Mouse (Mus musculus): ENCODE measurements at regions not wholly inside any gene's neighbourhood (a gene's known extent, or its start where the extent isn't known, plus 50 kb on each side); places are given as distances from the start of the nearest gene placed in this dataset.

DNA sequence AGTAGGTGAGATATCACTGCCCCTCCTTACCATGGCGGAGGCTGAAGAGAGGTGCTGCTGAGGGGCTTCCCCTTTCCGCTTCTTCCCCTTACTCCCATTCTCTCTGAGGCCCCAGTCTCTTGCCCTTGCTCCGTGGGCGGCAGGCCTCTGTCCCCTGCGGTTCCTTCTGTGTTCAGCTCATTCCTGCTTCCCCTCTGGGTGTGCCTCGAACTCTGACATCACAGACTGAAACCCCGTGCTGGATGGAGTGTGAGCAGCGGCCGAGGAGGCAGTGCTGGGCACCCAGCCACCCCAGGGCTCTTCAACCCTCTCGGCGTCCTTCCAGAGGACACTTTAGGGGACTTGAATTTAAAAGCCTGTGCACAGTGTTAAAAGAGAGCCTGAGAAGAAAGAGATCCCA, 145.9 kb upstream of the Ubr2 start:
- TF ChIP-seq GATA1 (IDR thresholded peaks at IDR 0.05; ENCODE audit: borderline replicate concordance, low read length) (no peak), CTCF (IDR thresholded peaks at IDR 0.05; ENCODE audit: low read depth, low read length) (no peak), TAL1 (conservative IDR thresholded peaks at IDR 0.05; ENCODE audit: low read depth, low read length) (no peak), GATA2 (IDR thresholded peaks at IDR 0.05; ENCODE audit: borderline replicate concordance, low read depth, low read length) (no peak), POLR2AphosphoS5 (IDR thresholded peaks at IDR 0.05; ENCODE audit: insufficient replicate concordance, low read depth, low read length) (no peak)
- DNase-seq (ENCODE audit: low spot score): no peak
- H3K9me3 ChIP-seq (replicated peaks): no peaks in the 10 kb centered on the region
- no peaks in the 10 kb centered on the region for H3K36me3 ChIP-seq (replicated peaks)
- H3K4me1 ChIP-seq (ENCODE audit: insufficient read depth, low read depth, low read length): 0 out of 2 replicates have a peak, but pooled peaks cover 3% of the 10 kb centered on the region
- no peak overlapping the region for H3K4me3 ChIP-seq (ENCODE audit: low read depth, low read length)
- ATAC-seq (ENCODE audit: extremely low read depth, insufficient number of reproducible peaks, low FRiP score, poor library complexity, severe bottlenecking): no peak
- no peaks in the 10 kb centered on the region for H3K27me3 ChIP-seq (ENCODE audit: insufficient read depth, low read length)

DNA sequence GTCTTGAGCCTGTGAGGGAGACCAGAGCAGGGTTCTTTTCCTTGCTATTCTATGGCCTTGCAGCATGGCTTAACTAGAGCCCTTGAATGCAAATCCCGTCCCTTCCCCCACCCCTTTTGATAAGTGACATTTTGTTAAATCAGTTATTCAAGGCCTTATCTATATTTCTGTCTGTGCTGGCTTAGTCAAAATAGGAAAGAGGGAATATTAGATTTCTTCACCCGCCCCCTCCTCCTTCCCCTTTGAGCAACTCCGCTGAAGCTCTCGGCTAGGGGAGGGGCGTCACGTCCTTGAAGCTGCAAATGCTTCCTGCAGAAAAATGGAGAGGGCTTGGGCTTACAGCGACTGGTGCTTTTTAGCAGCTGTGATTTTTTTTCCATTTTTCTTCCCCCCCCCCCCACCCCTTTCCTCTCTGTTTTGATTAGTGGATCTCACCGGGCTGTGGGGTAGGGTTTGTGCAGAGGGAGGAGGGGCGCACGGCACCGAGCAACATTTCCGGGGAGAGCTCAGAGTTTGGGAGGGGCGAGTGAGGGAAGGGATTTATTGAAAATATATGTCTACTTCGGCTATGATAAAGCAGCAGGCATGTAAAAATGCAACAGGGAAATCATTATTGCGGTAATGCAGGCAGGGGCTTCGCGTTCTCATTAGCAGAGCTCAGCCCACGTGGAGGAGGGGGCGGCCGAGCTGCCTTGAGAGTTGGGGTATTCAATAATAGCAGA, 141.4 kb upstream of the Ubr2 start:
- 0 out of 2 replicates have a peak, but pooled peaks cover 3% of the 10 kb centered on the region for H3K4me1 ChIP-seq (ENCODE audit: insufficient read depth, low read depth, low read length)
- H3K27me3 ChIP-seq (ENCODE audit: insufficient read depth, low read length): no peaks in the 10 kb centered on the region
- DNase-seq (ENCODE audit: low spot score) (no peak), ATAC-seq (ENCODE audit: extremely low read depth, insufficient number of reproducible peaks, low FRiP score, poor library complexity, severe bottlenecking) (no peak)
- no peaks in the 10 kb centered on the region for H3K9me3 ChIP-seq (replicated peaks)
- H3K36me3 ChIP-seq (replicated peaks): no peaks in the 10 kb centered on the region
- no peak overlapping the region for H3K4me3 ChIP-seq (ENCODE audit: low read depth, low read length)
- no peak for TF ChIP-seq CTCF (IDR thresholded peaks at IDR 0.05; ENCODE audit: low read depth, low read length)
- no peak for TF ChIP-seq GATA1 (IDR thresholded peaks at IDR 0.05; ENCODE audit: borderline replicate concordance, low read length)
- no peak for TF ChIP-seq POLR2AphosphoS5 (IDR thresholded peaks at IDR 0.05; ENCODE audit: insufficient replicate concordance, low read depth, low read length)
- no peak for TF ChIP-seq GATA2 (IDR thresholded peaks at IDR 0.05; ENCODE audit: borderline replicate concordance, low read depth, low read length)

DNA sequence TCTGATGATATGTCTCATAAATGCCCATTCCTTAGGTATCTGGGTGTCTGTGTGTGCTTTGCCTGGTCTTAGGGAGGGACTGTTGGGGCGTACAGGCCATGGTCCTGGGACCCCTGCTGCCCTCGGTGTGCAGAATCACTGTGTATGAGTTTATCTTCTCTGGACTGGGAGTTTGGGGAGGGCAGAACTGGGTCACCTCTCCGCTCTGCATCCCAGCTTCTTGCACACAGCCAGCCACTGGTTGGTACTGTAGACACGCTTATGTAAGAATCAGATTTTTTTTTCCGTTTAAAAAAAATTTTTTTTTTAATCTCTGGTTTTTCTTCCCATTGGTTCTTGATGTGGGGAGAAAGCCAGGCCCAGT, 140.8 kb upstream of the Ubr2 start:
- TF ChIP-seq CTCF (IDR thresholded peaks at IDR 0.05; ENCODE audit: low read depth, low read length): no peak
- TF ChIP-seq TAL1 (conservative IDR thresholded peaks at IDR 0.05; ENCODE audit: low read depth, low read length): no peak
- no peak for TF ChIP-seq POLR2AphosphoS5 (IDR thresholded peaks at IDR 0.05; ENCODE audit: insufficient replicate concordance, low read depth, low read length)
- no peak for TF ChIP-seq GATA2 (IDR thresholded peaks at IDR 0.05; ENCODE audit: borderline replicate concordance, low read depth, low read length)
- TF ChIP-seq GATA1 (IDR thresholded peaks at IDR 0.05; ENCODE audit: borderline replicate concordance, low read length): no peak
- H3K4me1 ChIP-seq (ENCODE audit: insufficient read depth, low read depth, low read length): 0 out of 2 replicates have a peak, but pooled peaks cover 2% of the 10 kb centered on the region
- DNase-seq (ENCODE audit: low spot score) (no peak), ATAC-seq (ENCODE audit: extremely low read depth, insufficient number of reproducible peaks, low FRiP score, poor library complexity, severe bottlenecking) (no peak)
- H3K27me3 ChIP-seq (ENCODE audit: insufficient read depth, low read length): no peaks in the 10 kb centered on the region
- H3K9me3 ChIP-seq (replicated peaks): no peaks in the 10 kb centered on the region
- H3K4me3 ChIP-seq (ENCODE audit: low read depth, low read length): no peak overlapping the region
- H3K36me3 ChIP-seq (replicated peaks): no peaks in the 10 kb centered on the region

DNA sequence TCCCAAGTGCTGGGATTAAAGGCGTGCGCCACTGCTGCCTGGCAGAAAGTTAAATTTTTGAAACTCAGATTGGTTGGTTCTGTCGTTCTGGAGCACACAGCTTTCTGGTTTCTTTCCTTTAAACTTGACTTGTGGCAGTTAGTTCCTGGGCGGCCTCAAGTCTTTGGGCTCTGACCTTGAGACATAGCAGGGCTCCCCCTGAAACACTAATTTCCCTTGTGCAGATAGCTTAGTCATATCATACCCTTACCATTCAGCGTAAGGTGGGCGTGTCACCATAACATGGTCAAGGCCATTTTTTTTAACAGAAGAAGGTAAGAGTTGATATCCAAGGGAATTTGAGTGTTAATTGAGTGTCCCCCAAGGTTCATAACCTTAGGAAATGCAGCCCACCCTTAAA, 140.3 kb upstream of the Ubr2 start:
- Histone ChIP-seq H3K4me3 (ENCODE audit: low read depth, low read length) (no peak overlapping the region), H3K4me1 (ENCODE audit: insufficient read depth, low read depth, low read length) (no peaks in the 10 kb centered on the region), H3K36me3 (replicated peaks) (no peaks in the 10 kb centered on the region), H3K27me3 (ENCODE audit: insufficient read depth, low read length) (peaks cover under 1% of the 10 kb centered on the region; the same call in 1 of the 2 replicates), H3K9me3 (replicated peaks) (no peaks in the 10 kb centered on the region)
- no peak for TF ChIP-seq GATA1 (IDR thresholded peaks at IDR 0.05; ENCODE audit: borderline replicate concordance, low read length)
- no peak for TF ChIP-seq GATA2 (IDR thresholded peaks at IDR 0.05; ENCODE audit: borderline replicate concordance, low read depth, low read length)
- TF ChIP-seq POLR2AphosphoS5 (IDR thresholded peaks at IDR 0.05; ENCODE audit: insufficient replicate concordance, low read depth, low read length): no peak
- no peak for TF ChIP-seq TAL1 (conservative IDR thresholded peaks at IDR 0.05; ENCODE audit: low read depth, low read length)
- no peak for TF ChIP-seq CTCF (IDR thresholded peaks at IDR 0.05; ENCODE audit: low read depth, low read length)
- DNase-seq (ENCODE audit: low spot score): no peak
- no peak for ATAC-seq (ENCODE audit: extremely low read depth, insufficient number of reproducible peaks, low FRiP score, poor library complexity, severe bottlenecking)

DNA sequence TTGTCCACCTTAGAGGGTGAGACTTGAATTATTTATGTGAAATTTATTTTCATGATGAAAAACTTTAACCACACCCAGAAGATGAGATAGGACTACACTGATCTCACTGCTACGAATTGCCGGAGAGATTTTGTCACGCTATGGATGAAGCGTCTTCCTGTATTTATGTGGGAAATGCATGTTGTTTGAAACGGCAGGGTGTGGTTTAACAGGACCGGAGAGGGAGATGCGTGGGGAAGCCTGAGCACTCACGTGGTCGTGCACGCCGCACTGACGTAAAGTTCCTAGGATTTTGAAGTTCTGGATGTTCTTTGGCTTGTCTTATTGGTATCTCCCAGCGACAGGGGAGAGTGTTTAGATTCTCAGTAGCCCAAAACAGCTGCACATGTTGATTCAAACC, 139.3 kb upstream of the Ubr2 start:
- Histone ChIP-seq H3K27me3 (ENCODE audit: insufficient read depth, low read length) (peaks cover 2% of the 10 kb centered on the region; the same call in 1 of the 2 replicates), H3K9me3 (replicated peaks) (no peaks in the 10 kb centered on the region), H3K4me1 (ENCODE audit: insufficient read depth, low read depth, low read length) (no peaks in the 10 kb centered on the region), H3K4me3 (ENCODE audit: low read depth, low read length) (no peak overlapping the region), H3K36me3 (replicated peaks) (no peaks in the 10 kb centered on the region)
- ATAC-seq (ENCODE audit: extremely low read depth, insufficient number of reproducible peaks, low FRiP score, poor library complexity, severe bottlenecking): no peak
- no peak for TF ChIP-seq CTCF (IDR thresholded peaks at IDR 0.05; ENCODE audit: low read depth, low read length)
- TF ChIP-seq GATA1 (IDR thresholded peaks at IDR 0.05; ENCODE audit: borderline replicate concordance, low read length): no peak
- no peak for TF ChIP-seq POLR2AphosphoS5 (IDR thresholded peaks at IDR 0.05; ENCODE audit: insufficient replicate concordance, low read depth, low read length)
- TF ChIP-seq GATA2 (IDR thresholded peaks at IDR 0.05; ENCODE audit: borderline replicate concordance, low read depth, low read length): no peak
- TF ChIP-seq TAL1 (conservative IDR thresholded peaks at IDR 0.05; ENCODE audit: low read depth, low read length): no peak
- no peak for DNase-seq (ENCODE audit: low spot score)

DNA sequence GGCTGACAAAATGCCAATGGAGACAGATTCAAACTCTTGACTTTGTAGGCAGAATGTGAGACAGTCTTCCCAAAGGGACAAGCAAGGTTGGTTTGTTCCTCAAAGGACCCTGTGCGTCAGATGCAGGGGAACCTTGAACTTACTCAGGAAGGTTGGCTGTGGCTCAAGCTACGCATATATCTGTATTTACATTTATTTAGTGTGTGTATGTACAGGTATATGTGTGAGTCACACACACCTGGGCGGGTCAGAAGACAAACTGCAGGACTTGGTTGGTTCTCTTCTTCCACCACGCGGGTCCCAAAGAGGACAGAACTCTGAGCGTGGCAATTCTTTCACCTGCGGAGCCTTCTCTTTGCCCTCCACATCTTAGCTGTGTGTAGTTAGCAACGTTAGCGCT, 138.8 kb upstream of the Ubr2 start:
- ATAC-seq (ENCODE audit: extremely low read depth, insufficient number of reproducible peaks, low FRiP score, poor library complexity, severe bottlenecking) (no peak), DNase-seq (ENCODE audit: low spot score) (no peak)
- Histone ChIP-seq H3K36me3 (replicated peaks) (no peaks in the 10 kb centered on the region), H3K27me3 (ENCODE audit: insufficient read depth, low read length) (peaks cover 2% of the 10 kb centered on the region; the same call in 1 of the 2 replicates), H3K4me3 (ENCODE audit: low read depth, low read length) (no peak overlapping the region), H3K9me3 (replicated peaks) (no peaks in the 10 kb centered on the region), H3K4me1 (ENCODE audit: insufficient read depth, low read depth, low read length) (no peaks in the 10 kb centered on the region)
- TF ChIP-seq GATA2 (IDR thresholded peaks at IDR 0.05; ENCODE audit: borderline replicate concordance, low read depth, low read length) (no peak), GATA1 (IDR thresholded peaks at IDR 0.05; ENCODE audit: borderline replicate concordance, low read length) (no peak), CTCF (IDR thresholded peaks at IDR 0.05; ENCODE audit: low read depth, low read length) (no peak), TAL1 (conservative IDR thresholded peaks at IDR 0.05; ENCODE audit: low read depth, low read length) (no peak)
